Comparison of ENCODE assay signal across 8 mouse cellular contexts in genomic region chrX:7721514-7722281, GRCm38 (mm10). TPM values are rescaled to one million over a fixed set of nuclear protein-coding genes. Genes with fewer than 3 reads are reported as not detected.
DNase-seq lines count a peak whose midpoint lies in the region; ATAC-seq lines count a peak whose summit lies in the region.

TSS of gene Gm45208 (plus strand) at chrX:7722245.

- peak within 1 kb of the TSS; percentile 57 for H3K9ac ChIP-seq in hindbrain, embryonic 14.5 days

- H3K4me2 ChIP-seq in hindbrain, embryonic 14.5 days (replicated peaks): peak within 1 kb of the TSS; percentile 56

- ATAC-seq in hindbrain, embryonic 14.5 days (ENCODE audit: low FRiP score): peak; percentile 87

- DNase-seq in NIH3T3 (ENCODE audit: low read depth): peak; percentile 79
- peak; percentile 62 to 74 for DNase-seq in cerebellum, postnatal 14 days
- DNase-seq in frontal cortex, postnatal 14 days (ENCODE audit: low spot score in 2 of 2): peak; percentile 31 to 46
- peak; percentile 78 for DNase-seq in hindbrain, embryonic 14.5 days (ENCODE audit: low spot score)
- peak; percentile 46 for DNase-seq in left cerebral cortex, adult 11 months (ENCODE audit: low spot score)
- DNase-seq in lung, postnatal 4 days: peak; percentile 74 to 81
- peak; percentile 90 for DNase-seq in retina, postnatal 1 day
- peak; percentile 63 for DNase-seq in thymus, postnatal 4 days

- no peaks in the 10 kb centered on the region for H3K4me1 ChIP-seq in hindbrain, embryonic 14.5 days (replicated peaks; ENCODE audit: control insufficient read depth, insufficient read depth, low read length)

- H3K9me3 ChIP-seq in hindbrain, embryonic 14.5 days (ENCODE audit: control insufficient read depth, low read length): no peaks in the 10 kb centered on the region

- 27% methylated on average over 22 of the region's 22 CpGs for WGBS in hindbrain, embryonic 14.5 days

- H3K36me3 ChIP-seq in hindbrain, embryonic 14.5 days (replicated peaks; ENCODE audit: control insufficient read depth, insufficient read depth): 0 out of 2 replicates have a peak, but pooled peaks cover 4% of the 10 kb centered on the region

- H3K4me3 ChIP-seq in hindbrain, embryonic 14.5 days (replicated peaks; ENCODE audit: low read length): peak within 1 kb of the TSS; percentile 47

- H3K27me3 ChIP-seq in hindbrain, embryonic 14.5 days (ENCODE audit: control insufficient read depth, insufficient read depth, low read length): no peaks in the 10 kb centered on the region

- H3K27ac ChIP-seq in hindbrain, embryonic 14.5 days: peak within 1 kb of the TSS; percentile 88

RNA-seq across cellular contexts. Expression of gene Gm45208, which starts in this region (rescaled TPM):
- polyA plus RNA-seq in hindbrain, embryonic 14.5 days (2014; fragmentation: Nextera tagmentation; extraction: Ambion mirVana): 0.53 TPM in 1 of 2 replicates, not detected in the other

Comparison
In these comparisons a context has a peak if more than half of its experiments do, and no peak if none do; other contexts are left out.
1. Peak in every context shown above with its lines: DNase-seq, ATAC-seq, H3K4me3 ChIP-seq and H3K27ac ChIP-seq.
2. Peak in DNase-seq, ATAC-seq, H3K4me3 ChIP-seq, H3K27ac ChIP-seq, H3K9ac ChIP-seq and H3K4me2 ChIP-seq in hindbrain, embryonic 14.5 days; RNA of the gene not detected or under 1 TPM.
3. DNase-seq: peak in every context shown above with its lines; median percentile 90 in retina, postnatal 1 day; 79 in NIH3T3; 78 in hindbrain, embryonic 14.5 days; 78 in lung, postnatal 4 days; 68 in cerebellum, postnatal 14 days; 63 in thymus, postnatal 4 days; 46 in left cerebral cortex, adult 11 months; 38 in frontal cortex, postnatal 14 days.